Mouse (Mus musculus) heart, adult 2 months (tissue): ENCODE data around the gene Prss56. TPM values are rescaled to one million over a fixed set of nuclear protein-coding genes. Genes with fewer than 3 reads are reported as not detected.

Experiments
- DNase-seq, 2 experiments: peaks; one replicate each; pipeline ENCODE4 v3.0.0; 2021
- H3K27ac ChIP-seq: fragments of 200-600 bp; 2 replicates; pipeline ENCODE4 v1.8.1; 2022
- H3K27me3 ChIP-seq: fragments of 200-500 bp; 2 replicates; pipeline ENCODE4 v1.6.1; 2012; ENCODE audit warnings: mild to moderate bottlenecking, low read length, inconsistent platforms, mixed read lengths; ENCODE audit not compliant: control insufficient read depth, insufficient read depth
- H3K36me3 ChIP-seq: fragments of 200-500 bp; 2 replicates; pipeline ENCODE4 v1.6.1; 2012; ENCODE audit warnings: low read length, inconsistent platforms; ENCODE audit not compliant: control insufficient read depth, insufficient read depth
- H3K4me1 ChIP-seq: fragments of 200-500 bp; 2 replicates; pipeline ENCODE4 v1.6.1; 2011; ENCODE audit warnings: low read length; ENCODE audit not compliant: control insufficient read depth, insufficient read depth
- H3K4me3 ChIP-seq: fragments of 200-600 bp; 2 replicates; pipeline ENCODE4 v1.8.1; 2022
- H3K79me2 ChIP-seq: fragments of 200-500 bp; replicated peaks from 2 replicates; pipeline ENCODE4 v1.6.1; 2012; ENCODE audit warnings: mild to moderate bottlenecking, inconsistent platforms, low read length, moderate library complexity, mixed read lengths; ENCODE audit not compliant: control insufficient read depth, insufficient read depth
- H3K9ac ChIP-seq: fragments of 200-500 bp; 2 replicates; pipeline ENCODE4 v1.6.1; 2012; ENCODE audit warnings: low read depth, mild to moderate bottlenecking, control low read depth, inconsistent platforms, low read length, mixed read lengths
- CTCF ChIP-seq: fragments of 200-600 bp; IDR thresholded peaks from 2 replicates; pipeline ENCODE4 v1.8.1; 2022; ENCODE audit warnings: antibody characterized with exemption, mild to moderate bottlenecking, moderate library complexity
- EP300 ChIP-seq: fragments of 200-500 bp; IDR thresholded peaks from 2 replicates; pipeline ENCODE4 v1.6.1; 2011; ENCODE audit warnings: low read depth, low read length, control low read depth; ENCODE audit not compliant: insufficient read depth
- POLR2A ChIP-seq: fragments of 200-500 bp; IDR thresholded peaks from 2 replicates; pipeline ENCODE4 v1.6.1; 2011; ENCODE audit warnings: mild to moderate bottlenecking, low read depth, low read length, control low read depth; ENCODE audit not compliant: insufficient read depth
- WGBS: fragments of 180-500 bp; shearing (Covaris S2); methylation state at CpG from one replicate; pipeline ENCODE4 v1.1.7; 2018; 5-methylcytosine and 5-hydroxymethylcytosine counted together
- intact Hi-C: fragments of 180-260 bp; cut with DNase I; formaldehyde crosslinking; loops from one replicate; pipeline ENCODE4 v1.15.1; 2025
- polyA plus RNA-seq: library from polyadenylated mRNA; depleted of rRNA; stranded (reverse); fragments of >200 nt; gene quantifications from 2 replicates; pipeline ENCODE4 v1.2.3, GENCODE M21; 2012; rRNA removed
- total RNA-seq, 2 experiments: library from RNA; stranded (reverse); gene quantifications; 2 replicates each; pipeline ENCODE4 v1.2.3; 2021

Prss56 gene
- total and polyA plus RNA-seq, 3 experiments, result not detected

- no peaks in the 10 kb centered on the region for H3K4me1 ChIP-seq
- DNase-seq, result no peak
- intact Hi-C loops, result no loop called here
- H3K27ac ChIP-seq, result no peak overlapping the region
- no peaks in the 10 kb centered on the region for H3K79me2 ChIP-seq
- H3K9ac ChIP-seq, result no peak overlapping the region
- no peak overlapping the region for H3K4me3 ChIP-seq
- no peaks in the 10 kb centered on the region for H3K27me3 ChIP-seq
- 82% methylated on average over 7 of the region's 7 CpGs for WGBS
- TF ChIP-seq CTCF (no peak), EP300 (no peak), POLR2A (no peak)
- no peaks in the 10 kb centered on the region for H3K36me3 ChIP-seq
Measured at GRCm38 (mm10) chr1:87232197-87232596, 49.1 kb downstream of the Prss56 start.

Other genes with a start within 250 kb of the Prss56 start
- gene Alppl2, start 93.4 kb upstream of the Prss56 start, total RNA-seq, result not detected
- gene Alppl2, start 93.4 kb upstream of the Prss56 start, polyA plus RNA-seq, result not detected in 2 replicates
- not detected for gene Alpi, start 81.7 kb upstream of the Prss56 start, total RNA-seq
- 0.06 TPM in 1 of 2 replicates, not detected in the other for gene Alpi, start 81.7 kb upstream of the Prss56 start, polyA plus RNA-seq
- not detected for gene Akp3, start 58.3 kb upstream of the Prss56 start, total RNA-seq
- gene Akp3, start 58.3 kb upstream of the Prss56 start, polyA plus RNA-seq, result 0.06 TPM in 1 of 2 replicates, not detected in the other
- not detected for gene Ecel1, start 26.8 kb upstream of the Prss56 start, total RNA-seq
- gene Ecel1, start 26.8 kb upstream of the Prss56 start, polyA plus RNA-seq, result 0.09 and 0.31 TPM in 2 replicates
- gene Chrnd, start 7.3 kb downstream of the Prss56 start, total RNA-seq, result not detected
- gene Chrnd, start 7.3 kb downstream of the Prss56 start, polyA plus RNA-seq, result not detected in 2 replicates
- not detected for gene Chrng, start 21.3 kb downstream of the Prss56 start, total RNA-seq
- gene Chrng, start 21.3 kb downstream of the Prss56 start, polyA plus RNA-seq, result not detected in 2 replicates
- gene Eif4e2, start 30.6 kb downstream of the Prss56 start, total RNA-seq, result 10 to 100 TPM; 44.1 to 47.2 TPM
- 25.8 and 37.2 TPM in 2 replicates for gene Eif4e2, start 30.6 kb downstream of the Prss56 start, polyA plus RNA-seq
- gene Efhd1, start 81.0 kb downstream of the Prss56 start, total RNA-seq, result 1 to 10 TPM; 3.1 to 5.1 TPM
- 6.6 and 12.3 TPM in 2 replicates for gene Efhd1, start 81.0 kb downstream of the Prss56 start, polyA plus RNA-seq
- gene Gigyf2, start 143.7 kb downstream of the Prss56 start, total RNA-seq, result 10 to 100 TPM; 47.4 to 47.7 TPM
- gene Gigyf2, start 143.7 kb downstream of the Prss56 start, polyA plus RNA-seq, result 19.3 and 33.5 TPM in 2 replicates
- not detected for gene Kcnj13, start 211.4 kb downstream of the Prss56 start, total RNA-seq
- 0.29 TPM in 1 of 2 replicates, not detected in the other for gene Kcnj13, start 211.4 kb downstream of the Prss56 start, polyA plus RNA-seq